Mouse (Mus musculus) stomach, postnatal 0 days (tissue): ENCODE measurements around the gene Cyp2d9.

Source experiments
- CTCF ChIP-seq: IDR thresholded peaks from 2 replicates; pipeline ENCODE4 v1.5.1; 2016; ENCODE audit warnings: antibody characterized with exemption, low read depth, mild to moderate bottlenecking, moderate library complexity
- EP300 ChIP-seq: optimal IDR thresholded peaks from 2 replicates; pipeline ENCODE3; 2016; ENCODE audit warnings: antibody characterized with exemption

DNA sequence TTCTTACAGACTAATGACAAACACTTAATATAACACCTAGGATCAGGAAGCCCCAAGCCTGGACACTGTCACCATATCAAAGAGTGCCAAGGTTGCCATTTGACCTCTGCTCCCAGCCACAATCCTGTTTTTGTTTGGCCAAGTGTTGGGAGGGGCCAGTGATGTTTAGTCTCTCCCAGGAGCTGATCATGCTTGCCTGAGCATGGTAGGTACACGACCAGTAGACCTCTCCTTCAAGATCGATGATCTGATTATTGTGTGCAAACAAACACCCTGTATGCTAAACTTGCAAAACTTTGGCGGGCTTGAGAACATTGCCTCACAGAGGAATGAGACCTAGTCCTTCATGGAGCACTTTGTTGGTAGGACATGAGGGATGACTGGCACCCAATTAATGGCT, 9.8 kb upstream of the Cyp2d9 start:
- TF ChIP-seq CTCF: no peak
- TF ChIP-seq EP300: no peak
